Mouse (Mus musculus): ENCODE measurements around the gene Ptpre. TPM values are rescaled to one million over a fixed set of nuclear protein-coding genes. Genes with fewer than 3 reads are reported as not detected.

Ptpre gene
- polyA plus RNA-seq, 1 experiment from 2014 or later, result 7.6 TPM

MicroRNAs encoded within 50 kb of the gene (microRNA counts, 519-probe panel; counts per million panel counts)
- 2,298 counts per million, percentile 35 among the panel's probes with 10 or more counts for microRNA mmu-miR-1962

Small RNAs within 50 kb of the gene (microRNA-seq; reads per million reads assigned to microRNA genes)
- gene Mir1962, result not detected

Other genes with a start within 250 kb of the Ptpre start
- 0.06 TPM in 1 of 2 replicates, not detected in the other for gene Foxi2, start 127.2 kb upstream of the Ptpre start, polyA plus RNA-seq (2015; fragmentation: Nextera tagmentation; extraction: Ambion mirVana)
- not detected in 2 replicates for gene Clrn3, start 8.8 kb upstream of the Ptpre start, polyA plus RNA-seq (2015; fragmentation: Nextera tagmentation; extraction: Ambion mirVana)
- gene Mki67, start 178.9 kb downstream of the Ptpre start, polyA plus RNA-seq (2015; fragmentation: Nextera tagmentation; extraction: Ambion mirVana), result 6.0 and 6.5 TPM in 2 replicates

Measured in midbrain, embryonic 15.5 days (tissue).